Mouse (Mus musculus) right cerebral cortex, postnatal 25 days (tissue): ENCODE data around the gene Col18a1.

Experiments used
- DNase-seq: peaks from one replicate; pipeline ENCODE4 v3.0.0; 2022

The Col18a1 gene

GRCm38 (mm10) chr10:77133951-77134806 lies 32.2 kb downstream of the Col18a1 start:
- no peak for DNase-seq

GRCm38 (mm10) chr10:77132118-77132517 lies 34.2 kb downstream of the Col18a1 start:
- no peak for DNase-seq

GRCm38 (mm10) chr10:77131536-77131935 lies 34.8 kb downstream of the Col18a1 start:
- DNase-seq = no peak

GRCm38 (mm10) chr10:77130561-77131240 lies 35.6 kb downstream of the Col18a1 start:
- peak; percentile 90 for DNase-seq

GRCm38 (mm10) chr10:77129637-77130410 lies 36.5 kb downstream of the Col18a1 start:
- DNase-seq = no peak

GRCm38 (mm10) chr10:77127926-77128325 lies 38.4 kb downstream of the Col18a1 start:
- no peak for DNase-seq

GRCm38 (mm10) chr10:77126590-77126989 lies 39.8 kb downstream of the Col18a1 start:
- no peak for DNase-seq

GRCm38 (mm10) chr10:77125078-77125731 lies 41.1 kb downstream of the Col18a1 start:
- DNase-seq = no peak

GRCm38 (mm10) chr10:77123953-77124352 lies 42.4 kb downstream of the Col18a1 start:
- DNase-seq = no peak

GRCm38 (mm10) chr10:77121287-77122022 lies 44.9 kb downstream of the Col18a1 start:
- DNase-seq = no peak

- DNase-seq = no peak
Measured at GRCm38 (mm10) chr10:77120501-77120900, 45.8 kb downstream of the Col18a1 start.

- no peak for DNase-seq
Measured at GRCm38 (mm10) chr10:77119437-77119836, 46.9 kb downstream of the Col18a1 start.

GRCm38 (mm10) chr10:77118361-77118760 lies 48.0 kb downstream of the Col18a1 start:
- no peak for DNase-seq

- DNase-seq = no peak
Measured at GRCm38 (mm10) chr10:77116537-77117455, 49.6 kb downstream of the Col18a1 start.

GRCm38 (mm10) chr10:77113489-77114240 lies 52.7 kb downstream of the Col18a1 start:
- DNase-seq = no peak

GRCm38 (mm10) chr10:77111550-77112249 lies 54.6 kb downstream of the Col18a1 start:
- DNase-seq = no peak

- no peak for DNase-seq
Measured at GRCm38 (mm10) chr10:77110843-77111242, 55.5 kb downstream of the Col18a1 start.

GRCm38 (mm10) chr10:77110010-77110409 lies 56.3 kb downstream of the Col18a1 start:
- DNase-seq = no peak

GRCm38 (mm10) chr10:77108106-77108505 lies 58.2 kb downstream of the Col18a1 start:
- DNase-seq = no peak

GRCm38 (mm10) chr10:77104327-77104726 lies 62.0 kb downstream of the Col18a1 start:
- no peak for DNase-seq
